Mouse (Mus musculus) spleen, adult 10 weeks (tissue): ENCODE data around the gene Crlf1. TPM values are rescaled to one million over a fixed set of nuclear protein-coding genes. Genes with fewer than 3 reads are reported as not detected.

ENCODE experiments used
- polyA plus RNA-seq: library from polyadenylated mRNA; stranded (reverse); fragments of 350-450 nt; fragmentation: Illumina TruSeq; extraction: RNeasy Lipid Tissue Mini Kit (QIAGEN cat#74804); gene quantifications from one replicate; pipeline ENCODE4 v1.2.3, GENCODE M21; 2015; ENCODE audit warnings: low replicate concordance; ENCODE audit not compliant: insufficient read depth

Gene Crlf1
- polyA plus RNA-seq: not detected

DNA sequence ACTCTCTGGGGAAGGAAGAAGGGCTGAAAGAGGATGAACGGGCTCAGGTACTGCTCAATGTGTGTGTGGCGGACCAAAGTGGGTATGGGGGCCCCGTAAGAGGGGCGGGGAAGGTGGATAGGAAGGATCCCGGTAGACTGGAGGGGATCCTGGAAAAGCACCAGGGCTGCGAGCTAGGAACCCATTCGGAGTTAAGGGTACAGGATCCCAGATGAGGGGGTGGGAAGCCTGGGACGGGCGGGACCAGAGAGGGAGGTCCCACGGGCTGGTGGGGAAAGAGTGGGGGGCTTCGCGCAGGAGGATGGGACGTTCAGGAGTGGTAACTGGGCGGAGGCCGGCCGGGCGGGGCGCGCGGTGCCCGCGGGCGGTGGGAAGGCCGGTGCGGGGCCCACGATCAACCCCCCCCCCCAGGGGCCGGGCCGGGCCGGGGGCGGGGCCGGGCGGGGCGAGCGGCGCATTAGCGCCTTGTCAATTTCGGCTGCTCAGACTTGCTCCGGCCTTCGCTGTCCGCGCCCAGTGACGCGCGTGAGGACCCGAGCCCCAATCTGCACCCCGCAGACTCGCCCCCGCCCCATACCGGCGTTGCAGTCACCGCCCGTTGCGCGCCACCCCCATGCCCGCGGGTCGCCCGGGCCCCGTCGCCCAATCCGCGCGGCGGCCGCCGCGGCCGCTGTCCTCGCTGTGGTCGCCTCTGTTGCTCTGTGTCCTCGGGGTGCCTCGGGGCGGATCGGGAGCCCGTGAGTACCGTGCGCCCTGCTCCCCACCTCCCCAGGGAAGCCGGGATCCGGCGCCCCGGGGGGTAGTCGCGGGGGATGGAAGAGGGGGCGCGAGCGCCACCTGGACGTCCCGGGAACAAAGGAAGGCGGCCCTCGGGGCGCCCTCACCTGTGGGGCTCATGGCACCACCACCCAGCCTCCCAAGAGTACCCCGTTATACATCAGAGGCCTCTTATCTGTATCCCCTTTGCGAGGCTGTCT is at the start of gene Crlf1:
TSS of gene Crlf1 (plus strand) at position 495 of the 977 bp plus-strand sequence.

DNA sequence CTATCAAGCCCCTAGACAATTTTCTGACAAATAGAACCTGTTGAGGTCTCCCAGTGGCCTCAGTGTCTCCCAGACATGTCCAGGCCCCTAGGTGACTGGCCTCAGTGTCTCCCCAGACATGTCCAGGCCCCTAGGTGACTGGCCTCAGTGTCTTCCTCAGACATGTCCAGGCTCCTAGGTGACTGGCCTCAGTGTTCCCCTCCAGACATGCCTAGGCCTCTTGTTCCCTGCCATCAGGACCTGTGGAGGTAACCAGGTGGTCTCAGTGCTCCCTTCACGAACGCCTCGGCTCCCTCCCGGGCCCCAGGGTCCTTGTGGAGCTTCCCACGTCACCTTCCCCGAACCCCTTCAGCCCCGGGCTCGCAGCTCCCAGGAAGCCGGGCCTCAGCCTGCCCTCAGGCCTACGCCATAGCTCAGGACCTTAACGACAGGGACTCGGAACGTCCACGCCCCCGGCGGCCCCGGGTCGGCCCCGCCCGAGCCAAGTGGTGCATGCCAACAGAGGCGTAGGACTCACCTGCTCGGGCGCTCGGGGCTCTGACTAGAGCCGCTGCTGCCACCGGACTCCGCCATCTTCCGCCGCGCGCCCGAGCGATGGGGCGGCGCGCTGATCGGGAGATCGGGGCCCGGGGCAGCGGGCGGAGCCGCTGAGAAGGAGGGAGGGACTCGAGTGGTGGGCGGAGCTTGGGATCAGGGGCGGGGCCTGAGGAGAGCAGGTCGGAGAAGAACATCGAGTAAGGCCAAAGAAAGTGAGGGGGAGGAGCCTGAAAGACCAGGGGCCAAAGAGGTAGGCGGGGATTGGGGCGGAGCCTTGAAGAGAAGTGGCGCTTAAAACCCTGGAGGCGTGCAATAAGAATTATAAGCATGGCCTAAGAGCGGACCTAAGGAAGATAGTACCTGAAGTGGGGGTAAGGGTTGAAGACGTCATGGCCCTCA is 16.4 kb upstream of the Crlf1 start, which contains the start of gene Klhl26:
TSS of gene Klhl26 (minus strand) at position 636 of the 936 bp plus-strand sequence.

DNA sequence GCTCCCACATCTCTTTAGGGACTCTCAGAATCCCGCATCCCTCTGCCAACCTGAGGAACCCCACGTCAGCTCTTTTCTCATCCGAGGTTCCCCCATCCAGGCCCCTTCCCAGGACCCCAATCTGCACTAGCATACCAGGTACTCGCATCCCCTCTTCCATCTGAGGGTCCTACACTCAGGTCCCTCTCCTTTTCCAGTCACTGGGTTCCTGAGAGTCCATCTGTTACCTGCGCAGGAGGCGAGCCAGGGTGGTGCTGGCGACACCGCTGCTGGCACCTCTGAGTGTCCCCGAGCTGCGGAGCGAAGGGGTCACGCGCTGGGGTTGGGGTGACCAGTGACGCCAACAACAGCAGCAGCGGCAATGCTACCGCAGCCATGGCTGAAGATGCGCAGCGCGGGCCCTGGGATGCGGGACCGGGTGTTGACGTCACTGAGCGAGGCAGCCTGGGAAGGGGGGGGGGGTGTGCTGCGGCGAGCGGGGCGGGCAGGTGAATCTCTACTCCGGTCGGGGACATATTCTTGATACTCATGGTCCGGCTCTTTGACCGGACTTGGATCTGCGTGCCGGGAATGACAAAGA is 5.9 kb upstream of the Crlf1 start, which contains the start of gene Tmem59l:
TSS of gene Tmem59l (minus strand) at position 418 of the 580 bp plus-strand sequence.

DNA sequence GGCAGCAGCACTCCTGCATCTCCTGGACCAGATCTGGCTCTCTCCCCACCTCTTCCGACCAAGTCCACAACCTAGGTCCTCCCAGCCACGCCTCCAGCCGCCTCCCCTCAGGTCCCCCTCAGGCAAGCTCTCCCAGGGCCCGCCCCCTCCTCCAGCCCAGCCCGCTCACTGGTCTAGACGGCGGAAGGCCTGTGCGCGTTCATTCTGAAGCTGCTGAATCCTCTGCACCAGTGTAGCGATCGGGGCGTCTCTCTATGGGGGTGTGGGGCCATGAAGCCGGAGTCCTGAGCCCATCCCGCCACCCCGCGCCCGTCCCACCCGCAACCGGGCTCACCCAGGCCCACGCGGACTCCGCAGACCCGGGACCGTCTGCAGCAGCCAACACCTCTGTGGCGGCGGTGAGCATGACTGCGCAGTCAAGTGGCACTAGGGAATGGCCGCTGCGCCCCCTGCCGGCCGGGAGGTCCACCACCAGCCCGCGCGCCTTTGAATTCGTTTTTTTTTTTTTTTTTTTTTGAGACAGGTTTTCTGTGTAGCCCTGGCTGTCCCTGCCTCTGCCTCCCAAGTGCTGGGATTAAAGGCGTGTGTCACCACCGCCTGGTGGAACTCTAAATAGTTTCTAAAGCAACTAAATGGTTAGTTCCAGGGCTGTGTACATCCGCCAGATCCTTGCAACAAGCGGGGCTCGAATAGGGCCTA is 13.5 kb downstream of the Crlf1 start, which contains the start of gene Rex1bd:
TSS of gene Rex1bd (minus strand) at position 425 of the 699 bp plus-strand sequence.

DNA sequence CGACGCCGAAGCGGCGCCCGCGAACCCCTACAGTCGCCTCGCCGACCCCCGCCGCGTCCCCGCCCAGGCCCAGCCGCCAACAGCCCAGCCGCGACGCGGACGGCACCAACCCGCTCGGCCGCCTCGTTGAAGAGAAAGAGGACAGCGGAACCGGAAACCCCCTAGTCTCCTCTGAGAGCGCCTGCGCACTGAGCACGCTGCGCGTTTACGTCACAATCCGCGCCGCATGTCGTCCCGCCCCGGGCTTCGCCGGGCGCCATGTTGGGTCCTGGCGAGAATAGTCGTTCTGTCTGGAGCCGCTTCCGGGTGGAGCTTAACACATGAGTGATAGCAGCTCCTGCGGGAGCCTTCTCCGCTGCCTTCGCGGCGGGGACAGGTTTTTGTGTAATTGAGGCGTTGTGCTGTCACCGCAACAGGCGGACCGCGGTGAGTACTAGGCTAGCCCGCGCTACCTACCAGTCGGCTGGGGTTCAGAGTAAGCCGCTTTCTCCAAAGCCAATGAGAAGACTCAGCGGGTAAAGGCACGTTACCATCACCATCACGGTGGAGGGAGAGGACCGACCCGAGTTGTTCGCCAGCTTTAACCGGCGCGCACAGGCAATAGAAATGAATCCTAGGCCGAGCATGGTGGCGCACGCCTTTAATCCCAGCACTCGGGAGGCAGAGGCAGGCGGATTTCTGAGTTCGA is 17.4 kb downstream of the Crlf1 start, which contains the start of gene Uba52:
TSS of gene Uba52 (minus strand) at position 574 of the 688 bp plus-strand sequence.

DNA sequence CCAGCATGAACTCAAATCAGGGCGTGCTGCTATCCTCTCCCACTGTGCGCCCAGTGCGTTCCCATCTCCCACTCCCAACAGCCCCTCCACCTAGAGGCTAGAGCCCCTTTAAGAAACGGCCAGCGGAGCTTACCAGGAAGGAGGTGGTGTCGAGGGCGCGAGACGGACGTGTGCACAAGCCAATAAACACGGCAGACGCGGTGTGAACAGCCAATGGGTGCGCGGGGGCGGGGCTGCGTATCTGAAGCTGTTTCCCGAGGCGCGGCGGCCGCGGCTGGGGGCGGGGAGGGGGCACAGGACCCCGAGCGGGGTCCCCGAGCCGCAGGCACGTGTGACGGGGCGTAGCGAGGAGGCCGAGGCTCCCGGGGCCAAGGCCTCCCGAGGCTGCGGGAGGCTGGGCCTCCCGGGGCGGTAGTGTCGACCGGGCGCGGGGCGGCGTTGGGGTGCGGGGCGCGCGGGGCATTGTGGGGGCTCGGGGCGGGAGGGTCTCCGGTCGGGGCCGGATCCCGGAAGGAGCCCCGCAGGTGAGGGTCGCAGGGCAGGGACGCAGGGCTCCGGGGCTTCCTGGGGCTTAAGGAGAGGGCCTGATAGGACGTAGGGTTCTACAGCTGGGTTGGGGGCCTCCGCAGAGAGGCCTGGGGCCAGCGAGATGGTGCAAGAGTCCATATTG is 34.7 kb downstream of the Crlf1 start, which contains the start of the genes Fkbp8 and Kxd1:
TSS of gene Fkbp8 (plus strand) at position 213 of the 670 bp plus-strand sequence.
TSS of gene Kxd1 (minus strand) at position 445 of the 670 bp plus-strand sequence.

DNA sequence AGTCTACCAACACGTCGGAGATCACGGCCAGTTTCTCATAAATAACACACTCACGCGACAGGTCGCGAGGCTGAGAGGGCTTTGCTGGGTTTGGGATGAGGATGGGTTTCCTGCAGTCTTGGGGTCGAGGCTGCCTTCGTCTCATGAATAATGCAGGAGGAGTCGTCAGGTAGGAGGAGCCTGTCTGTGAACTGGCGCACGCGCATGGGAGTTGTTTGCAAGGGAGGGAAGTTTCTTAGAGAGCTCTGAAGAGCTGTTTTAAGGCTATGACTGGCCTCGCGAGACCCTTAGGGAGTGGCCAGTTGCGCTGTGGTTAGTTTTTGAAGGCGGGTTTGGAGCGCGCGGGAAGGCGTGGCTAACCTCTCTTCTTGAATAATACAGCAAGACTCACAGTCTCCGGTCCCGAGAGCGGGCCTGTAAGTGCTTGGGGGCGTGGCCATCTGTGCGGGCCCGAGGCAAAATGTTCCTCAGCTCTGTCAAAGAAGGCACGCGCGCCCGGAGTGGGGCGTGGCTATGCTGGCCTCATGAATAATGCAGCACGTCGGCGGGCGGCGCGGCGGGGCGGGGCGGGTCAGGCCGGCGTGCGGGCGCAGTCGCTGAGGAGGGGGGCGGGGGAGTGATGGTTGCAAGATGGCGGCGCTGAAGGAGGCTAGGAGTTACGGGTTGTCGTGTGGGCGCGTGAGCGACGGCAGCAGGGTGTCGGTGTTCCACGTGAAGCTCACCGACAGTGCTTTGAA is 46.3 kb downstream of the Crlf1 start, which contains the start of gene Ell:
TSS of gene Ell (plus strand) at position 381 of the 737 bp plus-strand sequence.

Other genes starting within 250 kb of the Crlf1 start
- gene Homer3, start 210.3 kb upstream of the Crlf1 start, polyA plus RNA-seq: 4.2 TPM
- gene Ddx49, start 190.7 kb upstream of the Crlf1 start, polyA plus RNA-seq: 23.5 TPM
- 32.0 TPM for gene Cope, start 190.6 kb upstream of the Crlf1 start, polyA plus RNA-seq
- gene Cers1, start 177.4 kb upstream of the Crlf1 start, polyA plus RNA-seq: not detected
- gene Gdf1, start 163.3 kb upstream of the Crlf1 start, polyA plus RNA-seq: not detected
- gene Upf1, start 139.9 kb upstream of the Crlf1 start, polyA plus RNA-seq: 16.2 TPM
- 0.10 TPM for gene Comp, start 119.6 kb upstream of the Crlf1 start, polyA plus RNA-seq
- gene Crtc1, start 53.6 kb upstream of the Crlf1 start, polyA plus RNA-seq: 6.5 TPM
- 5.5 TPM for gene Klhl26, start 16.2 kb upstream of the Crlf1 start, polyA plus RNA-seq
- gene Tmem59l, start 5.8 kb upstream of the Crlf1 start, polyA plus RNA-seq: not detected
- 10.3 TPM for gene Rex1bd, start 13.6 kb downstream of the Crlf1 start, polyA plus RNA-seq
- gene Uba52, start 17.6 kb downstream of the Crlf1 start, polyA plus RNA-seq: 680 TPM
- 99.1 TPM for gene Fkbp8, start 34.6 kb downstream of the Crlf1 start, polyA plus RNA-seq
- gene Kxd1, start 34.8 kb downstream of the Crlf1 start, polyA plus RNA-seq: 50.0 TPM
- gene Ell, start 46.3 kb downstream of the Crlf1 start, polyA plus RNA-seq: 10.1 TPM
- gene Isyna1, start 101.2 kb downstream of the Crlf1 start, polyA plus RNA-seq: 9.0 TPM
- gene Ssbp4, start 115.7 kb downstream of the Crlf1 start, polyA plus RNA-seq: 8.2 TPM
- gene Lrrc25, start 123.0 kb downstream of the Crlf1 start, polyA plus RNA-seq: 13.8 TPM
- gene Gdf15, start 139.3 kb downstream of the Crlf1 start, polyA plus RNA-seq: not detected
- 5.5 TPM for gene Pgpep1, start 167.2 kb downstream of the Crlf1 start, polyA plus RNA-seq
- gene Lsm4, start 180.1 kb downstream of the Crlf1 start, polyA plus RNA-seq: 21.5 TPM
- gene Jund, start 205.8 kb downstream of the Crlf1 start, polyA plus RNA-seq: 22.5 TPM
- gene Iqcn, start 210.3 kb downstream of the Crlf1 start, polyA plus RNA-seq: not detected
- 1.5 TPM for gene Gm3336, start 225.4 kb downstream of the Crlf1 start, polyA plus RNA-seq
- 0.72 TPM for gene Pde4c, start 230.6 kb downstream of the Crlf1 start, polyA plus RNA-seq